Mouse (Mus musculus) lung, embryonic 14.5 days (tissue): Measurements from ENCODE around the gene Jmjd1c. TPM values are rescaled to one million over a fixed set of nuclear protein-coding genes. Genes with fewer than 3 reads are reported as not detected.

Experiments
- ATAC-seq: fragments of 200-750 bp; cut with Nextera tagmentation; 2 replicates; pipeline ENCODE4 v1.8.0; 2017; ENCODE audit warnings: mild to moderate bottlenecking, moderate TSS enrichment, moderate library complexity; ENCODE audit not compliant: insufficient read depth
- DNase-seq: peaks from one replicate; pipeline ENCODE4 v3.0.0-alpha.2; 2015
- H3K27ac ChIP-seq: fragments of 300-500 bp; sonication (generic); 2 replicates; pipeline ENCODE4 v1.5.1; 2014; ENCODE audit warnings: low read depth, mild to moderate bottlenecking, moderate library complexity
- H3K27me3 ChIP-seq: fragments of 300-500 bp; sonication (generic); 2 replicates; pipeline ENCODE4 v1.6.1; 2014; ENCODE audit warnings: low read length, control low read depth; ENCODE audit not compliant: insufficient read depth
- H3K36me3 ChIP-seq: fragments of 300-500 bp; sonication (generic); 2 replicates; pipeline ENCODE4 v1.6.1; 2014; ENCODE audit warnings: control low read depth; ENCODE audit not compliant: insufficient read depth
- H3K4me1 ChIP-seq: fragments of 300-500 bp; sonication (generic); 2 replicates; pipeline ENCODE4 v1.6.1; 2014; ENCODE audit warnings: antibody characterized with exemption, control low read depth; ENCODE audit not compliant: insufficient read depth
- H3K4me2 ChIP-seq: fragments of 300-500 bp; sonication (generic); 2 replicates; pipeline ENCODE4 v1.6.1; 2014; ENCODE audit warnings: mild to moderate bottlenecking
- H3K4me3 ChIP-seq: fragments of 300-500 bp; sonication (generic); 2 replicates; pipeline ENCODE4 v1.5.1; 2014; ENCODE audit warnings: low read depth, low read length
- H3K9ac ChIP-seq: fragments of 300-500 bp; sonication (generic); 2 replicates; pipeline ENCODE4 v1.6.1; 2014
- H3K9me3 ChIP-seq: fragments of 300-500 bp; sonication (generic); 2 replicates; pipeline ENCODE4 v1.6.1; 2016; ENCODE audit warnings: low read depth, low read length, control low read depth
- CTCF ChIP-seq: IDR thresholded peaks from 2 replicates; pipeline ENCODE4 v1.5.1; 2016; ENCODE audit warnings: antibody characterized with exemption, low read depth
- WGBS: fragments of 180-500 bp; shearing (Covaris S2); extraction: QIAGEN DNeasy Blood & Tissue Kit; methylation state at CpG from one replicate; pipeline ENCODE4 v1.1.7; 2014; 5-methylcytosine and 5-hydroxymethylcytosine counted together
- polyA plus RNA-seq: library from polyadenylated mRNA; unstranded; fragments of >200 nt; fragmentation: Nextera tagmentation; extraction: Ambion mirVana; gene quantifications from 2 replicates; pipeline ENCODE4 v1.2.1, GENCODE M21; 2014

Jmjd1c gene
- polyA plus RNA-seq, 1 experiment from 2014 or later, result 34.9 TPM

GRCm38 (mm10) chr10:67104543-67104942, 8.6 kb downstream of the Jmjd1c start:
- Histone ChIP-seq H3K4me3 (no peak overlapping the region), H3K9ac (no peak overlapping the region), H3K27ac (no peak overlapping the region), H3K27me3 (no peaks in the 10 kb centered on the region), H3K36me3 (0 out of 2 replicates have a peak, but pooled peaks cover 3% of the 10 kb centered on the region), H3K9me3 (no peaks in the 10 kb centered on the region), H3K4me2 (no peak overlapping the region; the same call in 1 of the 2 replicates), H3K4me1 (peaks cover 35% of the 10 kb centered on the region)
- ATAC-seq (no peak; the same call in 1 of the 2 replicates), DNase-seq (no peak)
- WGBS, result 11% methylated on average over 9 of the region's 9 CpGs
- no peak for TF ChIP-seq CTCF

- no peak overlapping the region for H3K27ac ChIP-seq
- peaks cover 32% of the 10 kb centered on the region for H3K4me1 ChIP-seq
- no peaks in the 10 kb centered on the region for H3K27me3 ChIP-seq
- 57% methylated on average over 18 of the region's 19 CpGs for WGBS
- no peak overlapping the region for H3K9ac ChIP-seq
- H3K4me3 ChIP-seq, result no peak overlapping the region
- 0 out of 2 replicates have a peak, but pooled peaks cover 3% of the 10 kb centered on the region for H3K36me3 ChIP-seq
- no peak overlapping the region for H3K4me2 ChIP-seq
- DNase-seq (no peak), ATAC-seq (no peak)
- TF ChIP-seq CTCF, result no peak
- no peaks in the 10 kb centered on the region for H3K9me3 ChIP-seq
These were observed 9.6 kb downstream of the Jmjd1c start for GRCm38 (mm10) chr10:67105331-67106217.

GRCm38 (mm10) chr10:67106400-67106799, 10.5 kb downstream of the Jmjd1c start:
- 63% methylated on average over 6 of the region's 6 CpGs for WGBS
- no peak for TF ChIP-seq CTCF

GRCm38 (mm10) chr10:67107017-67107761, 11.3 kb downstream of the Jmjd1c start:
- no peaks in the 10 kb centered on the region for H3K9me3 ChIP-seq
- 0 out of 2 replicates have a peak, but pooled peaks cover 3% of the 10 kb centered on the region for H3K36me3 ChIP-seq
- H3K4me1 ChIP-seq, result peaks cover 28% of the 10 kb centered on the region
- H3K9ac ChIP-seq, result no peak overlapping the region
- 58% methylated on average over 9 of the region's 9 CpGs for WGBS
- ATAC-seq, result no peak
- H3K27me3 ChIP-seq, result no peaks in the 10 kb centered on the region
- no peak overlapping the region for H3K4me3 ChIP-seq
- H3K27ac ChIP-seq, result no peak overlapping the region
- no peak for DNase-seq
- H3K4me2 ChIP-seq, result no peak overlapping the region
- no peak for TF ChIP-seq CTCF

More at GRCm38 (mm10) chr10:67106400-67106799, 10.5 kb downstream of the Jmjd1c start:
- Histone ChIP-seq H3K9me3 (no peaks in the 10 kb centered on the region), H3K36me3 (0 out of 2 replicates have a peak, but pooled peaks cover 3% of the 10 kb centered on the region), H3K4me2 (no peak overlapping the region), H3K27me3 (no peaks in the 10 kb centered on the region), H3K4me1 (peaks cover 32% of the 10 kb centered on the region), H3K4me3 (no peak overlapping the region), H3K27ac (no peak overlapping the region), H3K9ac (no peak overlapping the region)
- no peak for ATAC-seq
- no peak for DNase-seq

GRCm38 (mm10) chr10:67108096-67108495, 12.2 kb downstream of the Jmjd1c start:
- Histone ChIP-seq H3K4me3 (no peak overlapping the region), H3K9me3 (no peaks in the 10 kb centered on the region), H3K27me3 (no peaks in the 10 kb centered on the region), H3K4me1 (peaks cover 23% of the 10 kb centered on the region), H3K4me2 (no peak overlapping the region), H3K27ac (no peak overlapping the region), H3K9ac (no peak overlapping the region), H3K36me3 (0 out of 2 replicates have a peak, but pooled peaks cover 3% of the 10 kb centered on the region)
- ATAC-seq, result no peak
- DNase-seq, result peak; percentile 48
- WGBS, result 53% methylated on average over 9 of the region's 9 CpGs
- no peak for TF ChIP-seq CTCF

- H3K4me2 ChIP-seq, result no peak overlapping the region
- H3K27ac ChIP-seq, result no peak overlapping the region
- TF ChIP-seq CTCF, result no peak
- no peaks in the 10 kb centered on the region for H3K27me3 ChIP-seq
- no peak for ATAC-seq
- H3K36me3 ChIP-seq, result 0 out of 2 replicates have a peak, but pooled peaks cover 3% of the 10 kb centered on the region
- DNase-seq, result no peak
- no peaks in the 10 kb centered on the region for H3K9me3 ChIP-seq
- peaks cover 10% of the 10 kb centered on the region for H3K4me1 ChIP-seq
- no peak overlapping the region for H3K4me3 ChIP-seq
- WGBS, result 83% methylated on average over 5 of the region's 5 CpGs
- H3K9ac ChIP-seq, result no peak overlapping the region
These were observed 13.7 kb downstream of the Jmjd1c start for GRCm38 (mm10) chr10:67109635-67110034.
